Mouse (Mus musculus): ENCODE data around the gene Olfr1212. TPM values are rescaled to one million over a fixed set of nuclear protein-coding genes. Genes with fewer than 3 reads are reported as not detected.

Olfr1212 gene
- total RNA-seq (2021) = not detected
- long read RNA-seq, experiment 1 = 0 reads
- long read RNA-seq, experiment 2 = 0 reads

DNA sequence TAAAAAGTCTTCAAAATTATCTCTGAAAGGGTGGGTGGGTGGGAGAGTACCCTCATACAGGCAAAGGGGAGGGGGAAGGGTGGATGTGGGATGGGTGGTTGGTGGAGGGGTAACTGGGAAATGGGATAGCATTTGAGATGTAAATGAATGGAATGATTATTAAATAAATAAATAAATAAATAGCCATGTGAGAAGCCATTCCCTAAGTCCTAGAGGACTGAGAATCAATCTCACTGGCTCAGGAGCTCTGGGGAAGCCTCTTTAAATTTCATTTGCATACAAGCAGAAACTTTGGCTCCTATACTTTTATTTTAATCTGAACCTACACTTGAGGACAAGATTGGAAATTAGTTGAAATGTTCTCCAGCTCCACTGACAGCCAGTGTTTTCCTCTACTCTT is at the start of gene Olfr1212:
Olfr1212 (plus strand) TSS at position 301 of the 400 bp plus-strand sequence.
- no peak for DNase-seq (ENCODE audit: low spot score in 2 of 2)

DNA sequence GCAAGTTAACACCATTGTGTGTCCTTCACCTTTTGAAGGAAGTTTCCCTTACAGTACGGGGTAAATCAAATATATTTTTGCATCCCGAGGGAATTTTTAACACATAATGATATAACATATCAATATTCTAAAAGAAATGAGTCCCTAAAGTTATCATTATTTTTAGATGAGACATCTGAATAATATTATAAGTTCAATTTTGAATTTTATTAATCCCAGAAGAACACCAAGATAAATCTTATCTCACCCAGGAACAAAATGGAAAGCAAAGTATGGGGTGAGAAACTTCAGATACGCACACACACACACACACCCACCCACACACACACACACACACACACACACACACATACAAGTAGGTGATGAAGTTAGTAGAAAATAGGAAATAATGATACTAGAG is 38.7 kb upstream of the Olfr1212 start, which contains the start of gene Olfr1209:
Olfr1209 (minus strand) TSS at position 101 of the 400 bp plus-strand sequence.
- no peak for DNase-seq (ENCODE audit: low spot score in 2 of 2)

DNA sequence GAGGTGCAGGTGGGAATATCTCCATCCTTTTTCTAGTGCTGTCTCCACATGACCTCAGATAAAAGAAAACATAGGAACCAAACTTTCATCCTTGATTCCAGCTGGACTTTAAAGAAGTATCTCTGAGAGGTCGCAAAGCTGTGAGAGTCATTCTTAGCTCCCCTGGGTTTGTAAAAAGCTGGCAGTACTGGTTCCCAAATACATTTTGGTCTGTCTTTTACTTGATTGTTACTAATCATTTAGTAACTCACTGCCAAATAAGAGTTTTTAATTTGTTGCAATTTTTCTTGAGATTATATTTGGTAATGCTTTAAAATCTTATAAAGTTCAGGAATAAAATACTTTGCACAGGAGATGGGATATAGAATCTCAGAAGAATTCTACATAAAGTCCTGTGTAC is 15.8 kb upstream of the Olfr1212 start, which contains the start of gene Olfr1211:
Olfr1211 (minus strand) TSS at position 101 of the 400 bp plus-strand sequence.
- no peak for DNase-seq (ENCODE audit: low spot score in 2 of 2)

DNA sequence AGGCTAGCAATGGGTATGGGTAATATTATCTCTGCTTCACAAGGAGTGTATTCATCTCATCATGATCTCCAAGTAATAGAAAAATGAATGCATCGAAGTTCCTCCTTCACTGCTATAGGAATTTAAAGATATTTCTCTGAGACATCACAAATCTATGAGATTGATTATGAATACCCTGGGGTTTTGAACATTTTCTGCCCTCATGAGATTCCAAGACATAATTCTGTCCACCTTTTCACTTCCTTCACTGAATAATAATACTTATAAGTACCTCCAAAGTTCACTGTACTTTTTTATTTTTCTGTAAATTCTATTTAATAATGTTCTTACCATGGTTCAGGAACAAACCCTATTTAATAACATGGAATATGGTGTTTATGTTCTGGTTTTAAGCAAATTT is 26.4 kb downstream of the Olfr1212 start, which contains the start of gene Gm13762:
Gm13762 (minus strand) TSS at position 101 of the 400 bp plus-strand sequence.
- no peak for DNase-seq (ENCODE audit: low spot score in 2 of 2)

DNA sequence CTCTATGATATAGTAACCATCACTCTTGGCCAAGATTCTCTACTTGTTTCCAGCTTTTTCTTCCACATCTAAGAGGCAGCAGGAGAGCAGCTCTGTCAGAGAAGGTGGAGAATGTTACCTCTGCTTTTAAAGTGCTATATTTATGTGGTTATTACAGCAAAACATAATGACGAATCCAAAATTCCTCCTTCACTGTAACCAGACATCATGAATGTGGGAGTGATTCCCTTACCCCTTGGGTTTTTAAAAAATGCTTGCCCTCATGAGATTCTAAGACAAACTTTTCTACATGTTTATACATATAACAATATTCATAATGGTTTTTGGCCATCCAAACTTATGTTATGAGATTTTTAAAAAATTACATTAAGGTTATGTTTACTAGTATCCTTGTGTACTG is 38.8 kb downstream of the Olfr1212 start, which contains the start of gene Olfr1214:
Olfr1214 (minus strand) TSS at position 101 of the 400 bp plus-strand sequence.
- no peak for DNase-seq (ENCODE audit: low spot score in 2 of 2)

DNA sequence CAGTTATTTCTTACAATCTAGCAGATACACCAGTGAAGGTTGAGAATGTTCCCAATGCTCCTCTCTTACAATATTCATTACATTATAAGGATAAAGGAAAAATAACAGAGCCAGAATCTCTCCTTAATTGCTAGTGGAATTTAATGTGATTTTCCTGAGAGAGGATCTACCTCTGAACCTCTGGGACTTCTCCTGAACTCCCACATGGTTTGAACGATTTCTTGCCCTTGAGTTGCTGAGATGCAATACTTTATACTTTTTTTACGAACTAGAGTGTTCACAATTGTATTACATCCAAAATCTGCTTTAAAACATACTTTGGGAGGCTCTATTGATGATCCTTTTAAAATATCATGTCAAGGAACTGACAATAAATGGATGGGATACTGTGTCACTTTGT is 53.1 kb downstream of the Olfr1212 start, which contains the start of gene Olfr1215:
Olfr1215 (minus strand) TSS at position 101 of the 400 bp plus-strand sequence.
- no peak for DNase-seq (ENCODE audit: low spot score in 2 of 2)

Other genes with a start within 250 kb of the Olfr1212 start
- not detected for gene Olfr1196, start 249.4 kb upstream of the Olfr1212 start, total RNA-seq (2021)
- not detected for gene Olfr1197, start 221.6 kb upstream of the Olfr1212 start, total RNA-seq (2021)
- gene Olfr1198, start 202.6 kb upstream of the Olfr1212 start, total RNA-seq (2021) = not detected
- gene Olfr1199, start 193.5 kb upstream of the Olfr1212 start, total RNA-seq (2021) = not detected
- gene Olfr1200, start 183.5 kb upstream of the Olfr1212 start, total RNA-seq (2021) = not detected
- not detected for gene Olfr1201, start 160.9 kb upstream of the Olfr1212 start, total RNA-seq (2021)
- gene Olfr1202, start 139.5 kb upstream of the Olfr1212 start, total RNA-seq (2021) = not detected
- not detected for gene Olfr1205, start 124.2 kb upstream of the Olfr1212 start, total RNA-seq (2021)
- not detected for gene Olfr1204, start 104.7 kb upstream of the Olfr1212 start, total RNA-seq (2021)
- gene Olfr1206, start 90.7 kb upstream of the Olfr1212 start, total RNA-seq (2021) = not detected
- gene Olfr1208, start 51.7 kb upstream of the Olfr1212 start, total RNA-seq (2021) = not detected
- not detected for gene Olfr1209, start 38.8 kb upstream of the Olfr1212 start, total RNA-seq (2021)
- not detected for gene Olfr1211, start 15.9 kb upstream of the Olfr1212 start, total RNA-seq (2021)
- gene Gm13762, start 26.3 kb downstream of the Olfr1212 start, total RNA-seq (2021) = not detected
- not detected for gene Olfr1214, start 38.7 kb downstream of the Olfr1212 start, total RNA-seq (2021)
- gene Olfr1215, start 53.0 kb downstream of the Olfr1212 start, total RNA-seq (2021) = not detected
- not detected for gene Olfr1216, start 64.4 kb downstream of the Olfr1212 start, total RNA-seq (2021)
- gene Olfr1217, start 78.1 kb downstream of the Olfr1212 start, total RNA-seq (2021) = not detected
- not detected for gene Olfr1218, start 107.2 kb downstream of the Olfr1212 start, total RNA-seq (2021)
- gene Olfr1219, start 129.5 kb downstream of the Olfr1212 start, total RNA-seq (2021) = not detected
- not detected for gene Olfr1220, start 152.9 kb downstream of the Olfr1212 start, total RNA-seq (2021)
- not detected for gene Olfr1221, start 163.3 kb downstream of the Olfr1212 start, total RNA-seq (2021)
- gene Olfr1222, start 179.1 kb downstream of the Olfr1212 start, total RNA-seq (2021) = not detected
- not detected for gene Olfr1223, start 197.6 kb downstream of the Olfr1212 start, total RNA-seq (2021)
- not detected for gene Olfr1224-ps1, start 210.1 kb downstream of the Olfr1212 start, total RNA-seq (2021)
- not detected for gene Olfr1225, start 220.7 kb downstream of the Olfr1212 start, total RNA-seq (2021)
- not detected for gene Olfr1226, start 246.1 kb downstream of the Olfr1212 start, total RNA-seq (2021)

Data from adrenal gland, postnatal 4 days (tissue).